Mouse (Mus musculus) liver, embryonic 12.5 days (tissue): ENCODE data around the gene Pfkm. TPM values are rescaled to one million over a fixed set of nuclear protein-coding genes. Genes with fewer than 3 reads are reported as not detected.

Experiments used
- polyA plus RNA-seq: library from polyadenylated mRNA; unstranded; fragments of >200 nt; fragmentation: Nextera tagmentation; extraction: Ambion mirVana; gene quantifications from 2 replicates; pipeline ENCODE4 v1.2.1, GENCODE M21; 2016

Pfkm gene
- polyA plus RNA-seq, 1 experiment from 2014 or later: 30.3 TPM

Other genes with a start within 250 kb of the Pfkm start
- gene Hdac7, start 248.1 kb upstream of the Pfkm start, polyA plus RNA-seq: 14.0 and 14.3 TPM in 2 replicates
- gene Vdr, start 182.0 kb upstream of the Pfkm start, polyA plus RNA-seq: 0.46 and 0.66 TPM in 2 replicates
- gene Tmem106c, start 128.4 kb upstream of the Pfkm start, polyA plus RNA-seq: 15.6 and 18.1 TPM in 2 replicates
- 1.1 and 1.3 TPM in 2 replicates for gene Col2a1, start 87.9 kb upstream of the Pfkm start, polyA plus RNA-seq
- 27.8 and 28.4 TPM in 2 replicates for gene Senp1, start 1.2 kb downstream of the Pfkm start, polyA plus RNA-seq
- 25.6 and 25.9 TPM in 2 replicates for gene Asb8, start 73.0 kb downstream of the Pfkm start, polyA plus RNA-seq
- not detected in 2 replicates for gene Ccdc184, start 74.6 kb downstream of the Pfkm start, polyA plus RNA-seq
- gene Olfr288, start 103.0 kb downstream of the Pfkm start, polyA plus RNA-seq: not detected in 2 replicates
- not detected in 2 replicates for gene Gm44579, start 128.4 kb downstream of the Pfkm start, polyA plus RNA-seq
- gene Olfr287, start 128.5 kb downstream of the Pfkm start, polyA plus RNA-seq: not detected in 2 replicates
- not detected in 2 replicates for gene Olfr286, start 141.9 kb downstream of the Pfkm start, polyA plus RNA-seq
- gene H1fnt, start 164.7 kb downstream of the Pfkm start, polyA plus RNA-seq: not detected in 2 replicates
- gene Zfp641, start 203.6 kb downstream of the Pfkm start, polyA plus RNA-seq: 0.20 TPM in 1 of 2 replicates, not detected in the other
- gene Olfr285, start 224.8 kb downstream of the Pfkm start, polyA plus RNA-seq: not detected in 2 replicates
- gene Olfr284, start 248.4 kb downstream of the Pfkm start, polyA plus RNA-seq: not detected in 2 replicates